Mouse (Mus musculus) heart, embryonic 10.5 days (tissue): ENCODE data around the gene Rhbdd2. TPM values are rescaled to one million over a fixed set of nuclear protein-coding genes. Genes with fewer than 3 reads are reported as not detected.
A peak's percentile ranks its signal among the peaks of the same experiment; 100 is the strongest.

Source experiments
- DNase-seq: peaks from one replicate; pipeline ENCODE4 v3.0.0-alpha.2; 2017; ENCODE audit warnings: low spot score
- H3K27ac ChIP-seq: fragments of 300-500 bp; sonication (generic); 2 replicates; pipeline ENCODE4 v1.5.1; 2016; ENCODE audit warnings: mild to moderate bottlenecking
- H3K27me3 ChIP-seq: fragments of 300-500 bp; sonication (generic); 2 replicates; pipeline ENCODE4 v1.6.1; 2016; ENCODE audit warnings: mild to moderate bottlenecking; ENCODE audit not compliant: poor library complexity, insufficient read depth, severe bottlenecking
- H3K36me3 ChIP-seq: fragments of 300-500 bp; sonication (generic); 2 replicates; pipeline ENCODE4 v1.6.1; 2016; ENCODE audit warnings: mild to moderate bottlenecking, moderate library complexity
- H3K4me1 ChIP-seq: fragments of 300-500 bp; sonication (generic); 2 replicates; pipeline ENCODE4 v1.6.1; 2016; ENCODE audit warnings: mild to moderate bottlenecking
- H3K4me3 ChIP-seq: fragments of 300-500 bp; sonication (generic); 2 replicates; pipeline ENCODE4 v1.5.1; 2016; ENCODE audit warnings: mild to moderate bottlenecking, moderate library complexity
- H3K9me3 ChIP-seq: fragments of 300-500 bp; sonication (generic); 2 replicates; pipeline ENCODE4 v1.6.1; 2016; ENCODE audit warnings: mild to moderate bottlenecking, moderate library complexity
- WGBS: fragments of 180-500 bp; shearing (Covaris S2); methylation state at CpG from one replicate; pipeline ENCODE4 v1.1.7; 2016; 5-methylcytosine and 5-hydroxymethylcytosine counted together
- polyA plus RNA-seq: library from polyadenylated mRNA; unstranded; fragments of >200 nt; fragmentation: Nextera tagmentation; extraction: Ambion mirVana; gene quantifications from 2 replicates; pipeline ENCODE4 v1.2.1, GENCODE M21; 2016

The Rhbdd2 gene
- polyA plus RNA-seq, 1 experiment from 2014 or later = 48.7 TPM

GRCm38 (mm10) chr5:135629401-135629800 is 3.0 kb upstream of the Rhbdd2 start:
- Histone ChIP-seq H3K27ac (no peak overlapping the region), H3K9me3 (no peaks in the 10 kb centered on the region), H3K4me3 (no peak overlapping the region), H3K36me3 (no peaks in the 10 kb centered on the region), H3K27me3 (no peaks in the 10 kb centered on the region), H3K4me1 (peaks cover 8% of the 10 kb centered on the region; the same call in 1 of the 2 replicates)
- WGBS = 87% methylated on average over 3 of the region's 3 CpGs
- no peak for DNase-seq

GRCm38 (mm10) chr5:135630598-135630997 is 1.8 kb upstream of the Rhbdd2 start:
- Histone ChIP-seq H3K4me3 (no peak overlapping the region), H3K27ac (no peak overlapping the region), H3K36me3 (peaks cover 8% of the 10 kb centered on the region; the same call in 1 of the 2 replicates), H3K4me1 (peaks cover 8% of the 10 kb centered on the region; the same call in 1 of the 2 replicates), H3K27me3 (no peaks in the 10 kb centered on the region), H3K9me3 (no peaks in the 10 kb centered on the region)
- no peak for DNase-seq
- WGBS = 34% methylated on average over 3 of the region's 3 CpGs

- H3K4me1 ChIP-seq = peaks cover 8% of the 10 kb centered on the region; the same call in 1 of the 2 replicates
- no peaks in the 10 kb centered on the region for H3K27me3 ChIP-seq
- WGBS = 1% methylated on average over 21 of the region's 21 CpGs
- no peaks in the 10 kb centered on the region for H3K9me3 ChIP-seq
- peaks cover 29% of the 10 kb centered on the region for H3K36me3 ChIP-seq
- DNase-seq = no peak
- H3K27ac ChIP-seq = peak overlapping the region; percentile 96
- peak overlapping the region; percentile 95 for H3K4me3 ChIP-seq
Measured at GRCm38 (mm10) chr5:135632797-135633144, 353 bp downstream of the Rhbdd2 start.

- Histone ChIP-seq H3K27ac (no peak overlapping the region), H3K4me1 (no peaks in the 10 kb centered on the region; the same call in 1 of the 2 replicates), H3K9me3 (no peaks in the 10 kb centered on the region), H3K27me3 (no peaks in the 10 kb centered on the region), H3K36me3 (peaks cover 75% of the 10 kb centered on the region), H3K4me3 (no peak overlapping the region)
- DNase-seq = no peak
- WGBS = 61% methylated on average over 6 of the region's 7 CpGs
Measured at GRCm38 (mm10) chr5:135639760-135640458, 7.5 kb downstream of the Rhbdd2 start.

GRCm38 (mm10) chr5:135640459-135640789 is 8.0 kb downstream of the Rhbdd2 start:
- H3K9me3 ChIP-seq = no peaks in the 10 kb centered on the region
- peaks cover 70% of the 10 kb centered on the region for H3K36me3 ChIP-seq
- no peaks in the 10 kb centered on the region; the same call in 1 of the 2 replicates for H3K4me1 ChIP-seq
- H3K27ac ChIP-seq = no peak overlapping the region
- WGBS = 86% methylated on average over 6 of the region's 6 CpGs
- no peaks in the 10 kb centered on the region for H3K27me3 ChIP-seq
- DNase-seq = no peak
- no peak overlapping the region for H3K4me3 ChIP-seq

GRCm38 (mm10) chr5:135641028-135641427 is 8.6 kb downstream of the Rhbdd2 start:
- H3K27ac ChIP-seq = no peak overlapping the region
- no peaks in the 10 kb centered on the region for H3K9me3 ChIP-seq
- H3K4me1 ChIP-seq = no peaks in the 10 kb centered on the region; the same call in 1 of the 2 replicates
- no peak for DNase-seq
- no peak overlapping the region for H3K4me3 ChIP-seq
- H3K36me3 ChIP-seq = peaks cover 64% of the 10 kb centered on the region
- 96% methylated on average over 1 of the region's 1 CpGs for WGBS
- H3K27me3 ChIP-seq = no peaks in the 10 kb centered on the region

- Histone ChIP-seq H3K27me3 (no peaks in the 10 kb centered on the region), H3K4me3 (no peak overlapping the region), H3K4me1 (peaks cover 2% of the 10 kb centered on the region; the same call in 1 of the 2 replicates), H3K36me3 (peaks cover 45% of the 10 kb centered on the region), H3K27ac (no peak overlapping the region), H3K9me3 (no peaks in the 10 kb centered on the region)
- DNase-seq = no peak
- 81% methylated on average over 10 of the region's 10 CpGs for WGBS
Measured at GRCm38 (mm10) chr5:135642686-135643551, 10.5 kb downstream of the Rhbdd2 start.

- Histone ChIP-seq H3K4me1 (peaks cover 2% of the 10 kb centered on the region; the same call in 1 of the 2 replicates), H3K27ac (no peak overlapping the region), H3K27me3 (no peaks in the 10 kb centered on the region), H3K4me3 (no peak overlapping the region), H3K9me3 (no peaks in the 10 kb centered on the region), H3K36me3 (peaks cover 39% of the 10 kb centered on the region)
- WGBS = 93% methylated on average over 1 of the region's 1 CpGs
- DNase-seq = no peak
Measured at GRCm38 (mm10) chr5:135643552-135643842, 11.1 kb downstream of the Rhbdd2 start.

- no peak for DNase-seq
- WGBS = 91% methylated on average over 8 of the region's 8 CpGs
- Histone ChIP-seq H3K4me3 (no peak overlapping the region), H3K27ac (no peak overlapping the region), H3K4me1 (peaks cover 2% of the 10 kb centered on the region; the same call in 1 of the 2 replicates), H3K36me3 (peaks cover 35% of the 10 kb centered on the region), H3K27me3 (no peaks in the 10 kb centered on the region), H3K9me3 (no peaks in the 10 kb centered on the region)
Measured at GRCm38 (mm10) chr5:135643869-135644268, 11.5 kb downstream of the Rhbdd2 start.

GRCm38 (mm10) chr5:135645330-135645729 is 12.9 kb downstream of the Rhbdd2 start:
- Histone ChIP-seq H3K36me3 (peaks cover 21% of the 10 kb centered on the region), H3K4me1 (0 out of 2 replicates have a peak, but pooled peaks cover 2% of the 10 kb centered on the region), H3K4me3 (no peak overlapping the region), H3K27ac (no peak overlapping the region), H3K27me3 (no peaks in the 10 kb centered on the region), H3K9me3 (no peaks in the 10 kb centered on the region)
- no peak for DNase-seq
- 86% methylated on average over 5 of the region's 5 CpGs for WGBS

- Histone ChIP-seq H3K27me3 (no peaks in the 10 kb centered on the region), H3K4me1 (0 out of 2 replicates have a peak, but pooled peaks cover 2% of the 10 kb centered on the region), H3K9me3 (no peaks in the 10 kb centered on the region), H3K27ac (no peak overlapping the region), H3K4me3 (no peak overlapping the region), H3K36me3 (peaks cover 14% of the 10 kb centered on the region)
- WGBS = 87% methylated on average over 6 of the region's 6 CpGs
- DNase-seq = no peak
Measured at GRCm38 (mm10) chr5:135646038-135646437, 13.6 kb downstream of the Rhbdd2 start.

GRCm38 (mm10) chr5:135648461-135649308 is 16.3 kb downstream of the Rhbdd2 start:
- Histone ChIP-seq H3K4me3 (no peak overlapping the region), H3K4me1 (peaks cover 7% of the 10 kb centered on the region; the same call in 1 of the 2 replicates)
- WGBS = 78% methylated on average over 9 of the region's 9 CpGs

More at GRCm38 (mm10) chr5:135648461-135649308, 16.3 kb downstream of the Rhbdd2 start:
- no peaks in the 10 kb centered on the region for H3K9me3 ChIP-seq
- peaks cover 4% of the 10 kb centered on the region for H3K36me3 ChIP-seq
- H3K27me3 ChIP-seq = no peaks in the 10 kb centered on the region
- no peak overlapping the region for H3K27ac ChIP-seq
- no peak for DNase-seq
